Mouse (Mus musculus): Measurements from ENCODE around the gene Sh3bp5.

Sh3bp5 gene

GRCm38 (mm10) chr14:31335765-31336164 is 100.1 kb downstream of the Sh3bp5 start:
- DNase-seq: no peak

GRCm38 (mm10) chr14:31330957-31331356 is 104.9 kb downstream of the Sh3bp5 start:
- no peak for DNase-seq

- DNase-seq: no peak
These were observed 106.1 kb downstream of the Sh3bp5 start for GRCm38 (mm10) chr14:31329741-31330140.

- no peak for DNase-seq
These were observed 108.2 kb downstream of the Sh3bp5 start for GRCm38 (mm10) chr14:31327681-31328080.

- DNase-seq: no peak
These were observed 108.7 kb downstream of the Sh3bp5 start for GRCm38 (mm10) chr14:31327196-31327595.

- DNase-seq: no peak
These were observed 109.1 kb downstream of the Sh3bp5 start for GRCm38 (mm10) chr14:31326770-31327169.

GRCm38 (mm10) chr14:31325551-31325950 is 110.3 kb downstream of the Sh3bp5 start:
- DNase-seq: no peak

- no peak for DNase-seq
These were observed 111.0 kb downstream of the Sh3bp5 start for GRCm38 (mm10) chr14:31324851-31325250.

GRCm38 (mm10) chr14:31323849-31324792 is 111.8 kb downstream of the Sh3bp5 start, which contains the start of gene Dnah1:
TSS of gene Dnah1 (minus strand) at chr14:31323896.
- no peak for DNase-seq

GRCm38 (mm10) chr14:31323189-31323588 is 112.7 kb downstream of the Sh3bp5 start:
- no peak for DNase-seq

- DNase-seq: no peak
These were observed 113.7 kb downstream of the Sh3bp5 start for GRCm38 (mm10) chr14:31322191-31322590.

GRCm38 (mm10) chr14:31321181-31321580 is 114.7 kb downstream of the Sh3bp5 start:
- no peak for DNase-seq

GRCm38 (mm10) chr14:31319546-31319945 is 116.3 kb downstream of the Sh3bp5 start:
- no peak for DNase-seq

- DNase-seq: no peak
These were observed 118.1 kb downstream of the Sh3bp5 start for GRCm38 (mm10) chr14:31317754-31318153.

- no peak for DNase-seq
These were observed 119.3 kb downstream of the Sh3bp5 start for GRCm38 (mm10) chr14:31316613-31317012.

GRCm38 (mm10) chr14:31313192-31313591 is 122.7 kb downstream of the Sh3bp5 start:
- no peak for DNase-seq
